ENCODE assay signal across 18 mouse cellular contexts in the genomic region with DNA sequence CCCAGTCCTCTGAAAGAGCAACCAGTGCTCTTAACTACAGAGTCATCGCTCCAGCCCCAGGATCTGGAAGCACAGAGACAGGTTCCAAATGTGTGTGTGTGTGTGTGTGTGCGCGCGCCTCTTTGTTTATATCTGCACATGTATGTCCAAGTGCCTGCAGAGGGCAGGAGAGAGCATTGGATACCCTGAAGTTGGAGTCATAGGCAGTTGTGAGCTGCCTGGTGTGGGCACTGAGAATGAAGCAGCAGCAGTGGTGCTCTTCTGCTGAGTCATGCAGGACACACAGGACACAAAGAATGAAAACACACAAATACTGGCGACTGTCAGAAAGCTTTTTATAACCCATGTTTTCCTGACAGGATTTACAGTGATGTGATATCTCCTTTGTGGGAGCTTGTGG. TPM values are rescaled to one million over a fixed set of nuclear protein-coding genes. Genes with fewer than 3 reads are reported as not detected.
A peak's percentile ranks its signal among the peaks of the same experiment; 100 is the strongest.
DNase-seq lines count a peak whose midpoint lies in the region; TF ChIP-seq lines count a peak whose summit lies in the region.
"Had no signal": no experiment of that assay in that cellular context is flagged by ENCODE, and none has a peak within 500 bp of the region (broad histone marks: within the 10 kb centered on the region; RNA-seq: fewer than 3 reads in every experiment).

No protein-coding gene starts in this region.

- peak; percentile 13 for DNase-seq in embryo, embryonic 11 days
- DNase-seq in embryo, embryonic 10 days (ENCODE audit: low spot score), result no peak
- no peak for DNase-seq in layer of hippocampus, adult 2 months (ENCODE audit: low spot score in 2 of 2)
- no peak for DNase-seq in layer of hippocampus, adult 18-20 months (ENCODE audit: low spot score in 2 of 2)
- DNase-seq in 3T3-L1 (ENCODE audit: low read depth, low spot score) (peak; percentile 47), R1 (ENCODE audit: low read depth, low spot score) (peak; percentile 89)
- DNase-seq in testis, postnatal 14 days (ENCODE audit: low spot score), result no peak
- no peak for DNase-seq in thymus, postnatal 4 days
- DNase-seq: cerebellum, postnatal 10 days; gastrocnemius, postnatal 14 days; heart, postnatal 36 days; liver, embryonic 13.5 days; lung, postnatal 14 days; right cerebral cortex, postnatal 14 days; thymus, adult 18-20 months had no signal

- H3K27ac ChIP-seq in layer of hippocampus, adult 2 months, result no peak overlapping the region
- H3K27ac ChIP-seq: liver, embryonic 13.5 days had no signal

- H3K4me3 ChIP-seq in layer of hippocampus, adult 2 months, result no peak overlapping the region
- H3K4me3 ChIP-seq: erythroblast, embryonic 14.5 days; liver, embryonic 13.5 days; myocyte had no signal

- peak; percentile 32 for TF ChIP-seq CTCF in layer of hippocampus, adult 2 months (conservative IDR thresholded peaks at IDR 0.05)

RNA-seq across cellular contexts. Expression of gene Arfrp1, which starts 4.8 kb away (rescaled TPM):
- total RNA-seq in layer of hippocampus, adult 2 months (2021), result 10 to 100 TPM; 43.2 to 50.1 TPM
- total RNA-seq in layer of hippocampus, adult 18-20 months (2021), result 10 to 100 TPM; 41.1 to 46.0 TPM

RNA-seq across cellular contexts. Expression of gene Zgpat, which starts 5.3 kb away (rescaled TPM):
- 10 to 100 TPM; 78.3 to 80.7 TPM for total RNA-seq in layer of hippocampus, adult 2 months (2021)
- 10 to 100 TPM; 70.2 to 71.1 TPM for total RNA-seq in layer of hippocampus, adult 18-20 months (2021)

RNA-seq across cellular contexts. Expression of gene Lime1, which starts 9.9 kb away (rescaled TPM):
- total RNA-seq in layer of hippocampus, adult 2 months (2021), result 10 to 100 TPM; 35.2 to 49.5 TPM
- 10 to 100 TPM; 37.1 to 43.2 TPM for total RNA-seq in layer of hippocampus, adult 18-20 months (2021)

RNA-seq across cellular contexts. Expression of gene Rtel1, which starts 50.5 kb away (rescaled TPM):
- total RNA-seq in layer of hippocampus, adult 2 months (2021), result 10 to 100 TPM; 37.1 to 40.7 TPM
- total RNA-seq in layer of hippocampus, adult 18-20 months (2021), result 10 to 100 TPM; 25.3 to 28.8 TPM

RNA-seq across cellular contexts. Expression of gene Stmn3, which starts 55.7 kb away (rescaled TPM):
- 100 to 1,000 TPM; 527 to 593 TPM for total RNA-seq in layer of hippocampus, adult 2 months (2021)
- 100 to 1,000 TPM; 560 to 580 TPM for total RNA-seq in layer of hippocampus, adult 18-20 months (2021)
- total RNA-seq: G1E had no signal

Comparison
In these comparisons a context has a peak if more than half of its experiments do, and no peak if none do; other contexts are left out.
1. DNase-seq: peak in embryo, embryonic 11 days (single experiment), 3T3-L1 (single experiment) and R1 (single experiment); none in embryo, embryonic 10 days (single experiment), layer of hippocampus, adult 2 months (0 of 2), layer of hippocampus, adult 18-20 months (0 of 2), testis, postnatal 14 days (single experiment) and thymus, postnatal 4 days (single experiment).